Mouse (Mus musculus) lung, embryonic 16.5 days (tissue): ENCODE data around the gene Trim46. TPM values are rescaled to one million over a fixed set of nuclear protein-coding genes. Genes with fewer than 3 reads are reported as not detected.

Experiments used
- ATAC-seq: fragments of 200-750 bp; cut with Nextera tagmentation; 2 replicates; pipeline ENCODE4 v1.8.0; 2017; ENCODE audit warnings: low read depth, mild to moderate bottlenecking, moderate library complexity
- H3K27ac ChIP-seq: fragments of 300-500 bp; sonication (generic); 2 replicates; pipeline ENCODE4 v1.5.1; 2014; ENCODE audit warnings: mild to moderate bottlenecking, control low read depth, low read length
- H3K27me3 ChIP-seq: fragments of 300-500 bp; sonication (generic); 2 replicates; pipeline ENCODE4 v1.6.1; 2014; ENCODE audit warnings: low read depth, low read length, mixed read lengths; ENCODE audit not compliant: control insufficient read depth, insufficient read depth
- H3K36me3 ChIP-seq: fragments of 300-500 bp; sonication (generic); 2 replicates; pipeline ENCODE4 v1.6.1; 2014; ENCODE audit warnings: low read length; ENCODE audit not compliant: control insufficient read depth, insufficient read depth
- H3K4me1 ChIP-seq: fragments of 300-500 bp; sonication (generic); replicated peaks from 2 replicates; pipeline ENCODE4 v1.6.1; 2014; ENCODE audit warnings: low read length, mixed read lengths; ENCODE audit not compliant: control insufficient read depth, insufficient read depth
- H3K4me2 ChIP-seq: fragments of 300-500 bp; sonication (generic); 2 replicates; pipeline ENCODE4 v1.6.1; 2014; ENCODE audit warnings: low read depth, low read length, control low read depth
- H3K4me3 ChIP-seq: fragments of 300-500 bp; sonication (generic); 2 replicates; pipeline ENCODE4 v1.5.1; 2014; ENCODE audit warnings: mild to moderate bottlenecking, low read length, control low read depth
- H3K9ac ChIP-seq: fragments of 300-500 bp; sonication (generic); 2 replicates; pipeline ENCODE4 v1.6.1; 2014; ENCODE audit warnings: low read length, control low read depth
- H3K9me3 ChIP-seq: fragments of 300-500 bp; sonication (generic); 2 replicates; pipeline ENCODE4 v1.6.1; 2016; ENCODE audit warnings: low read length; ENCODE audit not compliant: control insufficient read depth
- WGBS: fragments of 180-500 bp; shearing (Covaris S2); extraction: QIAGEN DNeasy Blood & Tissue Kit; methylation state at CpG from one replicate; pipeline ENCODE4 v1.1.7; 2014; 5-methylcytosine and 5-hydroxymethylcytosine counted together
- polyA plus RNA-seq: library from polyadenylated mRNA; unstranded; fragments of >200 nt; fragmentation: Nextera tagmentation; extraction: Ambion mirVana; gene quantifications from 2 replicates; pipeline ENCODE4 v1.2.1, GENCODE M21; 2015

The Trim46 gene
- polyA plus RNA-seq, 1 experiment from 2014 or later, result 7.7 TPM

- Histone ChIP-seq H3K9ac (peak within 1 kb of the TSS; percentile 73), H3K9me3 (no peaks in the 10 kb centered on the region), H3K27me3 (no peaks in the 10 kb centered on the region), H3K4me1 (peaks cover 4% of the 10 kb centered on the region), H3K4me2 (peak within 1 kb of the TSS; percentile 82), H3K4me3 (peak within 1 kb of the TSS; percentile 60), H3K27ac (0 out of 2 replicates have a peak within 1 kb of the TSS, but pooled peaks have one; percentile 3), H3K36me3 (no peaks in the 10 kb centered on the region; the same call in 1 of the 2 replicates)
- 21% methylated on average over 13 of the region's 13 CpGs for WGBS
- ATAC-seq, result peak; percentile 91
These were observed 43.6 kb downstream of the Trim46 start, which contains the start of gene Gba for GRCm38 (mm10) chr3:89202253-89203141. TSS of gene Gba (plus strand) at chr3:89202928.

DNA sequence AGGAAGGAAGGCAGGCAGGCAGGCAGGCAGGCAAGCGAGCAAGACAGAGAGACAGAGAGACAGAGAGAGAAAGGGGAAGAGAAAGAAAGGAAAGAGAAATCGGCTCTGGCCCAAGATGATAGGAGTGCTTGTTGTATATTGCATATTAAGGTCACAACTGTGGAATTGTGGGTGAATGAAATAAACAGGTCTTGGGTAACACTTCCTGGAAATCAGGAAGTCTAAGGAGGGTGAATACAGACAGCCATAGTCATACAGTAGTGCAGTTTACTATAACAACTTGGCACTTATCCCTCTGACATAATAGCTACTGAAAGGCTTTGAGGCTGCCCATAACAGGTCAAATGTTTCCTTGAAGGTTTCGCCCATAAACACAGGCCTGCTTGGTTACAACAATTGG, 46.3 kb downstream of the Trim46 start:
- H3K27ac ChIP-seq, result no peak overlapping the region
- no peaks in the 10 kb centered on the region for H3K27me3 ChIP-seq
- no peak overlapping the region for H3K9ac ChIP-seq
- no peak for ATAC-seq
- peaks cover 12% of the 10 kb centered on the region for H3K4me1 ChIP-seq
- H3K36me3 ChIP-seq, result no peaks in the 10 kb centered on the region
- 63% methylated on average over 3 of the region's 3 CpGs for WGBS
- H3K9me3 ChIP-seq, result no peaks in the 10 kb centered on the region
- H3K4me2 ChIP-seq, result no peak overlapping the region
- H3K4me3 ChIP-seq, result no peak overlapping the region

GRCm38 (mm10) chr3:89195979-89196877, 49.9 kb downstream of the Trim46 start:
- H3K4me3 ChIP-seq, result peak overlapping the region; percentile 61
- H3K9ac ChIP-seq, result peak overlapping the region; percentile 82
- H3K4me1 ChIP-seq, result peaks cover 7% of the 10 kb centered on the region
- WGBS, result 7% methylated on average over 33 of the region's 33 CpGs
- no peaks in the 10 kb centered on the region for H3K36me3 ChIP-seq
- no peaks in the 10 kb centered on the region for H3K27me3 ChIP-seq
- peak overlapping the region; percentile 80 for H3K4me2 ChIP-seq
- ATAC-seq, result peak; percentile 99
- H3K9me3 ChIP-seq, result no peaks in the 10 kb centered on the region
- peak overlapping the region; percentile 91 for H3K27ac ChIP-seq

DNA sequence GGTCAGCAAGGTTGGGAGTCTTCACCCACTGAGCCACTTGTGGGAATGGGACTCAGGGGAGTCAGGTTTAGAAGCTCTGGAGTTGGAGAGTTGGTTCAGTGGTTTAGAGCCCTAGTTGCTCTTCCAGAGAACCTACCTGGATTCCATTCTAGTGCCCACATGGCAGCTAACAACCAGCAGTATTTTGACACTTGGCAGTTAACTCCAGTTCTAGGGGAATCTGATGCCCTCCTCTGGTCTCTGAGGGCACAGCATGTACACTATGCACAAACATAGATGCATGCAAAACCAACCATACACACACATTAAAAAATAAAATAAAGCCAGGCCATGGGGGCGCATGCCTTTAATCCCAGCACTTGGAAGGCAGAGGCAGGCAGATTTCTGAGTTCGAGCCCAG, 52.3 kb downstream of the Trim46 start:
- Histone ChIP-seq H3K4me2 (no peak overlapping the region), H3K27ac (no peak overlapping the region), H3K4me1 (peaks cover 7% of the 10 kb centered on the region), H3K9ac (no peak overlapping the region), H3K36me3 (no peaks in the 10 kb centered on the region), H3K9me3 (no peaks in the 10 kb centered on the region), H3K27me3 (no peaks in the 10 kb centered on the region), H3K4me3 (no peak overlapping the region)
- 86% methylated on average over 2 of the region's 2 CpGs for WGBS
- no peak for ATAC-seq

- Histone ChIP-seq H3K4me1 (peaks cover 7% of the 10 kb centered on the region), H3K4me3 (no peak overlapping the region), H3K4me2 (no peak overlapping the region), H3K9ac (no peak overlapping the region), H3K27me3 (no peaks in the 10 kb centered on the region), H3K27ac (no peak overlapping the region), H3K9me3 (no peaks in the 10 kb centered on the region), H3K36me3 (no peaks in the 10 kb centered on the region)
- WGBS, result 40% methylated on average over 1 of the region's 1 CpGs
- ATAC-seq, result no peak
These were observed 52.8 kb downstream of the Trim46 start for GRCm38 (mm10) chr3:89193351-89193750.

GRCm38 (mm10) chr3:89190436-89190835, 55.7 kb downstream of the Trim46 start:
- Histone ChIP-seq H3K9ac (no peak overlapping the region), H3K4me2 (no peak overlapping the region), H3K27me3 (no peaks in the 10 kb centered on the region), H3K36me3 (no peaks in the 10 kb centered on the region), H3K9me3 (no peaks in the 10 kb centered on the region), H3K4me3 (no peak overlapping the region), H3K27ac (no peak overlapping the region), H3K4me1 (peaks cover under 1% of the 10 kb centered on the region)
- 79% methylated on average over 8 of the region's 8 CpGs for WGBS
- no peak for ATAC-seq

GRCm38 (mm10) chr3:89188478-89188875, 57.6 kb downstream of the Trim46 start:
- Histone ChIP-seq H3K4me1 (peaks cover 8% of the 10 kb centered on the region), H3K4me2 (no peak overlapping the region)

GRCm38 (mm10) chr3:89187690-89188477, 58.2 kb downstream of the Trim46 start:
- no peak overlapping the region for H3K9ac ChIP-seq
- H3K4me3 ChIP-seq, result no peak overlapping the region
- ATAC-seq, result no peak
- WGBS, result 81% methylated on average over 18 of the region's 18 CpGs
- no peak overlapping the region for H3K27ac ChIP-seq
- H3K27me3 ChIP-seq, result no peaks in the 10 kb centered on the region
- no peak overlapping the region for H3K4me2 ChIP-seq
- H3K36me3 ChIP-seq, result no peaks in the 10 kb centered on the region
- H3K4me1 ChIP-seq, result peaks cover 8% of the 10 kb centered on the region
- H3K9me3 ChIP-seq, result no peaks in the 10 kb centered on the region

More at GRCm38 (mm10) chr3:89188478-89188875, 57.6 kb downstream of the Trim46 start:
- no peaks in the 10 kb centered on the region for H3K9me3 ChIP-seq
- no peaks in the 10 kb centered on the region for H3K36me3 ChIP-seq
- H3K27ac ChIP-seq, result no peak overlapping the region
- 77% methylated on average over 12 of the region's 12 CpGs for WGBS
- H3K4me3 ChIP-seq, result no peak overlapping the region
- no peaks in the 10 kb centered on the region for H3K27me3 ChIP-seq
- no peak for ATAC-seq
- no peak overlapping the region for H3K9ac ChIP-seq
